Mouse (Mus musculus): ENCODE data around the gene Sptan1.
"Not testable (repeated sequence)": the region's sequence is repeated elsewhere in the genome, so short reads cannot be mapped to it uniquely, and the experiment has no call there.

Gene Sptan1

GRCm38 (mm10) chr2:30010840-30011281 is 45.5 kb downstream of the Sptan1 start:
- no peak for DNase-seq

- no peak for DNase-seq
These were observed 49.1 kb downstream of the Sptan1 start for GRCm38 (mm10) chr2:30014326-30014966.

- DNase-seq = no peak
These were observed 60.1 kb downstream of the Sptan1 start for GRCm38 (mm10) chr2:30025454-30025853.

GRCm38 (mm10) chr2:30026997-30027396 is 61.6 kb downstream of the Sptan1 start:
- no peak for DNase-seq

- DNase-seq = peak; percentile 35
These were observed 67.0 kb downstream of the Sptan1 start for GRCm38 (mm10) chr2:30032244-30032846.

GRCm38 (mm10) chr2:30032957-30033356 is 67.6 kb downstream of the Sptan1 start:
- DNase-seq = no peak

GRCm38 (mm10) chr2:30037762-30038161 is 72.4 kb downstream of the Sptan1 start:
- no peak for DNase-seq

GRCm38 (mm10) chr2:30038370-30038769 is 73.0 kb downstream of the Sptan1 start:
- DNase-seq = no peak

GRCm38 (mm10) chr2:30039687-30040086 is 74.3 kb downstream of the Sptan1 start:
- DNase-seq = no peak

GRCm38 (mm10) chr2:30042445-30042844 is 77.1 kb downstream of the Sptan1 start:
- peak; percentile 93 for DNase-seq

- DNase-seq = no peak
These were observed 79.2 kb downstream of the Sptan1 start for GRCm38 (mm10) chr2:30044550-30044949.

- no peak for DNase-seq
These were observed 81.8 kb downstream of the Sptan1 start for GRCm38 (mm10) chr2:30047127-30047526.

GRCm38 (mm10) chr2:30048101-30048501 is 82.7 kb downstream of the Sptan1 start:
- DNase-seq = peak; percentile 35

- peak; percentile 99 for DNase-seq
These were observed 83.5 kb downstream of the Sptan1 start, which contains the start of gene Wdr34 for GRCm38 (mm10) chr2:30048699-30049388. Wdr34 (minus strand) TSS chr2:30048881.

GRCm38 (mm10) chr2:30049831-30050230 is 84.5 kb downstream of the Sptan1 start:
- DNase-seq = no peak

GRCm38 (mm10) chr2:30051992-30052761 is 86.8 kb downstream of the Sptan1 start:
- no peak for DNase-seq

GRCm38 (mm10) chr2:30055310-30055709 is 90.0 kb downstream of the Sptan1 start:
- DNase-seq = not testable (repeated sequence)

- DNase-seq = no peak
These were observed 91.4 kb downstream of the Sptan1 start for GRCm38 (mm10) chr2:30056736-30057135.

GRCm38 (mm10) chr2:30057223-30057904 is 92.0 kb downstream of the Sptan1 start, which contains the start of gene Set:
Set (plus strand) TSS chr2:30057378.
- no peak for DNase-seq

- no peak for DNase-seq
These were observed 93.1 kb downstream of the Sptan1 start for GRCm38 (mm10) chr2:30058418-30058817.

GRCm38 (mm10) chr2:30061215-30062166 is 96.1 kb downstream of the Sptan1 start:
- peak; percentile 68 for DNase-seq
